26 mouse cellular contexts compared by ENCODE assay signal in genomic region chr13:115098227-115098626, GRCm38 (mm10). TPM values are rescaled to one million over a fixed set of nuclear protein-coding genes. Genes with fewer than 3 reads are reported as not detected.
DNase-seq lines count a peak whose midpoint lies in the region; ATAC-seq and TF ChIP-seq lines count a peak whose summit lies in the region.
"Had no signal": no experiment of that assay in that cellular context is flagged by ENCODE, and none has a peak within 500 bp of the region (broad histone marks: within the 10 kb centered on the region; RNA-seq: fewer than 3 reads in every experiment).

No protein-coding gene starts in this region.

- no peak for DNase-seq in heart, embryonic 10.5 days (ENCODE audit: low spot score)
- DNase-seq in kidney, adult 18-20 months: no peak
- DNase-seq in lung, postnatal 14 days: no peak
- no peak for DNase-seq in stomach, postnatal 0 days (ENCODE audit: low spot score)
- DNase-seq: adrenal gland, postnatal 25 days; cerebellum, adult 18-20 months; cerebellum, postnatal 10 days; heart, postnatal 10 days; layer of hippocampus, postnatal 36 days; left cerebral cortex, postnatal 4 days; liver, postnatal 0 days; right cerebral cortex, postnatal 25 days; thymus, adult 18-20 months; thymus, postnatal 36 days had no signal

- H3K27ac ChIP-seq in heart, embryonic 14.5 days (replicated peaks in 1 of 2; ENCODE audit: control insufficient read depth in 1 of 2, insufficient read depth in 1 of 2, low read depth in 2 of 2, low read length in 2 of 2): no peak overlapping the region
- H3K27ac ChIP-seq in heart, embryonic 10.5 days: no peak overlapping the region
- no peak overlapping the region for H3K27ac ChIP-seq in kidney, embryonic 16.5 days (ENCODE audit: low read length)
- H3K27ac ChIP-seq in lung, embryonic 16.5 days (ENCODE audit: low read length): no peak overlapping the region
- H3K27ac ChIP-seq in stomach, postnatal 0 days (replicated peaks): no peak overlapping the region
- H3K27ac ChIP-seq: embryonic facial prominence, embryonic 13.5 days; forebrain, embryonic 10.5 days; forebrain, embryonic 15.5 days; intestine, embryonic 15.5 days; liver, embryonic 12.5 days; stomach, embryonic 15.5 days had no signal

- no peak for TF ChIP-seq EP300 in stomach, postnatal 0 days (optimal IDR thresholded peaks at IDR 0.05)

- ATAC-seq in heart, embryonic 14.5 days (ENCODE audit: insufficient number of reproducible peaks, insufficient read depth, low FRiP score, low read depth): no peak
- ATAC-seq in kidney, embryonic 16.5 days (ENCODE audit: low FRiP score, low TSS enrichment): no peak
- ATAC-seq in lung, embryonic 16.5 days (ENCODE audit: low read depth): no peak
- ATAC-seq in stomach, postnatal 0 days (ENCODE audit: low FRiP score, low TSS enrichment): no peak
- ATAC-seq: CD4-positive, CD25-positive, alpha-beta regulatory T cell, adult 4 months; forebrain, embryonic 15.5 days; hindbrain, embryonic 16.5 days; intestine, embryonic 15.5 days; liver, embryonic 12.5 days; liver, postnatal 0 days; midbrain, embryonic 16.5 days had no signal

- no peaks in the 10 kb centered on the region for H3K27me3 ChIP-seq in heart, embryonic 14.5 days (ENCODE audit: control insufficient read depth, insufficient read depth, low read length)
- no peaks in the 10 kb centered on the region for H3K27me3 ChIP-seq in heart, embryonic 10.5 days (ENCODE audit: insufficient read depth, poor library complexity, severe bottlenecking)
- H3K27me3 ChIP-seq in kidney, embryonic 16.5 days (ENCODE audit: insufficient read depth, low read length): no peaks in the 10 kb centered on the region
- no peaks in the 10 kb centered on the region for H3K27me3 ChIP-seq in lung, embryonic 16.5 days (ENCODE audit: control insufficient read depth, insufficient read depth, low read depth, low read length)
- no peaks in the 10 kb centered on the region for H3K27me3 ChIP-seq in stomach, postnatal 0 days (ENCODE audit: control insufficient read depth, insufficient read depth, low read length)
- H3K27me3 ChIP-seq: forebrain, embryonic 15.5 days; intestine, embryonic 15.5 days; stomach, embryonic 15.5 days had no signal

- no peak for TF ChIP-seq CTCF in stomach, postnatal 0 days (IDR thresholded peaks at IDR 0.05; ENCODE audit: low read depth)

- H3K4me1 ChIP-seq in heart, embryonic 14.5 days (ENCODE audit: control insufficient read depth in 2 of 2, insufficient read depth in 2 of 2, low read length in 2 of 2): peaks cover 12 to 36% of the 10 kb centered on the region in 2 experiments
- no peaks in the 10 kb centered on the region for H3K4me1 ChIP-seq in heart, embryonic 10.5 days
- peaks cover 27% of the 10 kb centered on the region for H3K4me1 ChIP-seq in kidney, embryonic 16.5 days (ENCODE audit: insufficient read depth, low read length)
- peaks cover 21% of the 10 kb centered on the region for H3K4me1 ChIP-seq in lung, embryonic 16.5 days (replicated peaks; ENCODE audit: control insufficient read depth, insufficient read depth, low read length)
- H3K4me1 ChIP-seq in stomach, postnatal 0 days (replicated peaks; ENCODE audit: control insufficient read depth, insufficient read depth): peaks cover 4% of the 10 kb centered on the region; the same call in 1 of the 2 replicates
- H3K4me1 ChIP-seq: liver, embryonic 12.5 days had no signal

- no peak overlapping the region for H3K4me3 ChIP-seq in heart, embryonic 14.5 days (ENCODE audit: control insufficient read depth in 1 of 2, insufficient read depth in 1 of 2, low read depth in 1 of 2, low read length in 2 of 2)
- no peak overlapping the region for H3K4me3 ChIP-seq in heart, embryonic 10.5 days
- no peak overlapping the region for H3K4me3 ChIP-seq in kidney, embryonic 16.5 days (ENCODE audit: low read length)
- H3K4me3 ChIP-seq in lung, embryonic 16.5 days (ENCODE audit: low read length): no peak overlapping the region
- H3K4me3 ChIP-seq in stomach, postnatal 0 days (ENCODE audit: low read depth, low read length): no peak overlapping the region
- H3K4me3 ChIP-seq: embryonic facial prominence, embryonic 13.5 days; forebrain, embryonic 10.5 days; forebrain, embryonic 15.5 days; intestine, embryonic 15.5 days; liver, embryonic 12.5 days; stomach, embryonic 15.5 days had no signal

- H3K9me3 ChIP-seq in heart, embryonic 14.5 days (ENCODE audit: control insufficient read depth, low read length): no peaks in the 10 kb centered on the region
- H3K9me3 ChIP-seq in heart, embryonic 10.5 days: no peaks in the 10 kb centered on the region
- H3K9me3 ChIP-seq in kidney, embryonic 16.5 days (ENCODE audit: low read length): no peaks in the 10 kb centered on the region
- no peaks in the 10 kb centered on the region for H3K9me3 ChIP-seq in lung, embryonic 16.5 days (ENCODE audit: control insufficient read depth, low read length)
- H3K9me3 ChIP-seq in stomach, postnatal 0 days (ENCODE audit: control insufficient read depth, low read length): no peaks in the 10 kb centered on the region
- H3K9me3 ChIP-seq: embryonic facial prominence, embryonic 13.5 days; forebrain, embryonic 10.5 days; forebrain, embryonic 15.5 days; intestine, embryonic 15.5 days; liver, embryonic 12.5 days; stomach, embryonic 15.5 days had no signal

- WGBS in heart, embryonic 14.5 days: 76% methylated on average over 3 of the region's 3 CpGs
- 76% methylated on average over 3 of the region's 3 CpGs for WGBS in heart, embryonic 10.5 days
- 62% methylated on average over 3 of the region's 3 CpGs for WGBS in kidney, embryonic 16.5 days
- 67% methylated on average over 3 of the region's 3 CpGs for WGBS in lung, embryonic 16.5 days
- WGBS in stomach, postnatal 0 days: 60% methylated on average over 3 of the region's 3 CpGs

- H3K4me2 ChIP-seq in heart, embryonic 14.5 days (ENCODE audit: low read length): peak overlapping the region; percentile 19; the same call in 1 of the 2 replicates
- H3K4me2 ChIP-seq in kidney, embryonic 16.5 days (replicated peaks; ENCODE audit: low read depth, low read length): 0 out of 2 replicates have a peak overlapping the region, but pooled peaks have one; percentile 20
- 0 out of 2 replicates have a peak overlapping the region, but pooled peaks have one; percentile 22 for H3K4me2 ChIP-seq in lung, embryonic 16.5 days (ENCODE audit: low read depth, low read length)
- peak overlapping the region; percentile 56 for H3K4me2 ChIP-seq in stomach, postnatal 0 days (replicated peaks; ENCODE audit: low read depth)
- H3K4me2 ChIP-seq: embryonic facial prominence, embryonic 13.5 days; forebrain, embryonic 15.5 days; intestine, embryonic 15.5 days; liver, embryonic 12.5 days; stomach, embryonic 15.5 days had no signal

- H3K9ac ChIP-seq in heart, embryonic 14.5 days (ENCODE audit: low read length): no peak overlapping the region
- no peak overlapping the region for H3K9ac ChIP-seq in kidney, embryonic 16.5 days (replicated peaks; ENCODE audit: low read length)
- H3K9ac ChIP-seq in lung, embryonic 16.5 days (ENCODE audit: low read length): no peak overlapping the region
- no peak overlapping the region for H3K9ac ChIP-seq in stomach, postnatal 0 days (ENCODE audit: low read length)
- H3K9ac ChIP-seq: embryonic facial prominence, embryonic 13.5 days; forebrain, embryonic 15.5 days; intestine, embryonic 15.5 days; liver, embryonic 12.5 days; liver, postnatal 0 days; stomach, embryonic 15.5 days had no signal

- H3K36me3 ChIP-seq in heart, embryonic 14.5 days (ENCODE audit: control insufficient read depth, insufficient read depth, low read length): no peaks in the 10 kb centered on the region
- H3K36me3 ChIP-seq in heart, embryonic 10.5 days: no peaks in the 10 kb centered on the region
- no peaks in the 10 kb centered on the region for H3K36me3 ChIP-seq in kidney, embryonic 16.5 days (ENCODE audit: insufficient read depth, low read length)
- no peaks in the 10 kb centered on the region for H3K36me3 ChIP-seq in lung, embryonic 16.5 days (ENCODE audit: control insufficient read depth, insufficient read depth, low read length)
- H3K36me3 ChIP-seq in stomach, postnatal 0 days (ENCODE audit: control insufficient read depth, insufficient read depth, low read length): no peaks in the 10 kb centered on the region
- H3K36me3 ChIP-seq: embryonic facial prominence, embryonic 13.5 days; forebrain, embryonic 10.5 days; forebrain, embryonic 15.5 days; intestine, embryonic 15.5 days; liver, embryonic 12.5 days; stomach, embryonic 15.5 days had no signal

RNA-seq across cellular contexts. Expression of gene Gm49395, which starts 3.5 kb away (rescaled TPM):
- polyA plus RNA-seq in heart, embryonic 14.5 days (2014; fragmentation: Nextera tagmentation; extraction: Ambion mirVana): 8.4 and 11.1 TPM in 2 replicates
- polyA plus RNA-seq in heart, embryonic 10.5 days (2016; fragmentation: Nextera tagmentation; extraction: Ambion mirVana): 7.3 and 9.0 TPM in 2 replicates
- 6.7 and 8.8 TPM in 2 replicates for polyA plus RNA-seq in kidney, embryonic 16.5 days (2015; fragmentation: Nextera tagmentation; extraction: Ambion mirVana)
- 6.5 and 7.6 TPM in 2 replicates for polyA plus RNA-seq in lung, embryonic 16.5 days (2015; fragmentation: Nextera tagmentation; extraction: Ambion mirVana)
- polyA plus RNA-seq in stomach, postnatal 0 days (2015; fragmentation: Nextera tagmentation; extraction: Ambion mirVana): 7.7 and 9.4 TPM in 2 replicates

RNA-seq across cellular contexts. Expression of gene Itga1, which starts 3.5 kb away (rescaled TPM):
- 32.6 and 32.9 TPM in 2 replicates for polyA plus RNA-seq in heart, embryonic 14.5 days (2014; fragmentation: Nextera tagmentation; extraction: Ambion mirVana)
- polyA plus RNA-seq in heart, embryonic 10.5 days (2016; fragmentation: Nextera tagmentation; extraction: Ambion mirVana): 15.8 and 26.1 TPM in 2 replicates
- 32.2 and 32.5 TPM in 2 replicates for polyA plus RNA-seq in kidney, embryonic 16.5 days (2015; fragmentation: Nextera tagmentation; extraction: Ambion mirVana)
- polyA plus RNA-seq in lung, embryonic 16.5 days (2015; fragmentation: Nextera tagmentation; extraction: Ambion mirVana): 36.9 and 37.4 TPM in 2 replicates
- polyA plus RNA-seq in stomach, postnatal 0 days (2015; fragmentation: Nextera tagmentation; extraction: Ambion mirVana): 14.6 and 18.4 TPM in 2 replicates

RNA-seq across cellular contexts. Expression of gene Pelo, which starts 8.2 kb away (rescaled TPM):
- polyA plus RNA-seq in heart, embryonic 14.5 days (2014; fragmentation: Nextera tagmentation; extraction: Ambion mirVana): 6.8 and 7.3 TPM in 2 replicates
- polyA plus RNA-seq in heart, embryonic 10.5 days (2016; fragmentation: Nextera tagmentation; extraction: Ambion mirVana): 9.1 and 9.5 TPM in 2 replicates
- polyA plus RNA-seq in kidney, embryonic 16.5 days (2015; fragmentation: Nextera tagmentation; extraction: Ambion mirVana): 5.8 and 7.5 TPM in 2 replicates
- polyA plus RNA-seq in lung, embryonic 16.5 days (2015; fragmentation: Nextera tagmentation; extraction: Ambion mirVana): 4.4 and 5.0 TPM in 2 replicates
- 4.9 and 5.5 TPM in 2 replicates for polyA plus RNA-seq in stomach, postnatal 0 days (2015; fragmentation: Nextera tagmentation; extraction: Ambion mirVana)
